Mouse (Mus musculus) CD4-positive, CD25-positive, alpha-beta regulatory T cell, adult 9 weeks (primary cell): ENCODE results near the gene Sirpb1b. TPM values are rescaled to one million over a fixed set of nuclear protein-coding genes. Genes with fewer than 3 reads are reported as not detected.

Source experiments
- polyA plus RNA-seq: library from polyadenylated mRNA; unstranded; fragments of 100-300 nt; shearing (Covaris generic); gene quantifications from one replicate; pipeline ENCODE4 v1.2.1, GENCODE M21; 2017

Sirpb1b gene
- polyA plus RNA-seq = not detected

DNA sequence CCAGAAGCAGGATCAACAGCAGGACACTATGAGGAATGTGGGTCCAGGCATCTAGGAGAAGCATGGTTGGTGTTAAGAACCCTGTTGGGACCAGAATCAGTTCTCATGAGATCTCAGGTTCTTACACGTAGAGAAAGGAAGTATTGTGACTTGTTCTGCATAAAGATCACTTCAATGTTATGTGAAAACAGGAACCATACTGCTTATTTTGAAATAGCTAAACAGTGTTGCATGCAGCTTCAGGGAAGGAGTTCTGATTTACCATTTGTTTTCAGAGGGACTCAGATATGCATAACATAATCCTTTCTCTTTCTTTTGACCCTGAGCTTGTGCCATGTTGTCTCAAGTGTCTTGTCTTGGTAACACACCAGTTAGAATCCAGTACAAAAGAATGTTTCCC lies at the start of gene Sirpb1b:
TSS of gene Sirpb1b (minus strand) at position 179 of the 400 bp plus-strand sequence.

Other genes starting within 250 kb of the Sirpb1b start
- not detected for gene Gm9733, start 242.8 kb downstream of the Sirpb1b start, polyA plus RNA-seq
- not detected for gene Sirpb1a, start 148.5 kb downstream of the Sirpb1b start, polyA plus RNA-seq